Mouse (Mus musculus): ENCODE data around the gene Tnks2.

GRCm38 (mm10) chr19:36827650-36828049 is 6.4 kb upstream of the Tnks2 start:
- TF ChIP-seq GATA1 (IDR thresholded peaks at IDR 0.05; ENCODE audit: borderline replicate concordance, low read length) = no peak
- TF ChIP-seq CTCF (IDR thresholded peaks at IDR 0.05; ENCODE audit: low read depth, low read length) = no peak
- TF ChIP-seq POLR2AphosphoS5 (IDR thresholded peaks at IDR 0.05; ENCODE audit: insufficient replicate concordance, low read depth, low read length) = no peak

Data from G1E (cell line).